Mouse (Mus musculus) kidney, embryonic 16.5 days (tissue): ENCODE measurements around the gene Kirrel3. TPM values are rescaled to one million over a fixed set of nuclear protein-coding genes. Genes with fewer than 3 reads are reported as not detected.

ENCODE experiments used
- ATAC-seq: fragments of 200-750 bp; cut with Nextera tagmentation; 2 replicates; pipeline ENCODE4 v1.8.0; 2017; ENCODE audit warnings: moderate TSS enrichment; ENCODE audit not compliant: low FRiP score, low TSS enrichment
- H3K27ac ChIP-seq: fragments of 300-500 bp; sonication (generic); 2 replicates; pipeline ENCODE4 v1.5.1; 2014; ENCODE audit warnings: low read length
- H3K27me3 ChIP-seq: fragments of 300-500 bp; sonication (generic); 2 replicates; pipeline ENCODE4 v1.6.1; 2014; ENCODE audit warnings: low read length, control low read depth, mixed read lengths; ENCODE audit not compliant: insufficient read depth
- H3K36me3 ChIP-seq: fragments of 300-500 bp; sonication (generic); 2 replicates; pipeline ENCODE4 v1.6.1; 2014; ENCODE audit warnings: low read length, control low read depth, mixed read lengths; ENCODE audit not compliant: insufficient read depth
- H3K4me1 ChIP-seq: fragments of 300-500 bp; sonication (generic); 2 replicates; pipeline ENCODE4 v1.6.1; 2014; ENCODE audit warnings: low read length, control low read depth, mixed read lengths; ENCODE audit not compliant: insufficient read depth
- H3K4me2 ChIP-seq: fragments of 300-500 bp; sonication (generic); replicated peaks from 2 replicates; pipeline ENCODE4 v1.6.1; 2014; ENCODE audit warnings: low read depth, low read length
- H3K4me3 ChIP-seq: fragments of 300-500 bp; sonication (generic); 2 replicates; pipeline ENCODE4 v1.5.1; 2014; ENCODE audit warnings: mild to moderate bottlenecking, low read length
- H3K9ac ChIP-seq: fragments of 300-500 bp; sonication (generic); replicated peaks from 2 replicates; pipeline ENCODE4 v1.6.1; 2014; ENCODE audit warnings: low read length
- H3K9me3 ChIP-seq: fragments of 300-500 bp; sonication (generic); 2 replicates; pipeline ENCODE4 v1.6.1; 2016; ENCODE audit warnings: low read length, control low read depth
- WGBS: fragments of 180-500 bp; shearing (Covaris S2); extraction: QIAGEN DNeasy Blood & Tissue Kit; methylation state at CpG from one replicate; pipeline ENCODE4 v1.1.7; 2014; 5-methylcytosine and 5-hydroxymethylcytosine counted together
- polyA plus RNA-seq: library from polyadenylated mRNA; unstranded; fragments of >200 nt; fragmentation: Nextera tagmentation; extraction: Ambion mirVana; gene quantifications from 2 replicates; pipeline ENCODE4 v1.2.1, GENCODE M21; 2015

The Kirrel3 gene
- polyA plus RNA-seq, 1 experiment from 2014 or later = 2.6 TPM

DNA sequence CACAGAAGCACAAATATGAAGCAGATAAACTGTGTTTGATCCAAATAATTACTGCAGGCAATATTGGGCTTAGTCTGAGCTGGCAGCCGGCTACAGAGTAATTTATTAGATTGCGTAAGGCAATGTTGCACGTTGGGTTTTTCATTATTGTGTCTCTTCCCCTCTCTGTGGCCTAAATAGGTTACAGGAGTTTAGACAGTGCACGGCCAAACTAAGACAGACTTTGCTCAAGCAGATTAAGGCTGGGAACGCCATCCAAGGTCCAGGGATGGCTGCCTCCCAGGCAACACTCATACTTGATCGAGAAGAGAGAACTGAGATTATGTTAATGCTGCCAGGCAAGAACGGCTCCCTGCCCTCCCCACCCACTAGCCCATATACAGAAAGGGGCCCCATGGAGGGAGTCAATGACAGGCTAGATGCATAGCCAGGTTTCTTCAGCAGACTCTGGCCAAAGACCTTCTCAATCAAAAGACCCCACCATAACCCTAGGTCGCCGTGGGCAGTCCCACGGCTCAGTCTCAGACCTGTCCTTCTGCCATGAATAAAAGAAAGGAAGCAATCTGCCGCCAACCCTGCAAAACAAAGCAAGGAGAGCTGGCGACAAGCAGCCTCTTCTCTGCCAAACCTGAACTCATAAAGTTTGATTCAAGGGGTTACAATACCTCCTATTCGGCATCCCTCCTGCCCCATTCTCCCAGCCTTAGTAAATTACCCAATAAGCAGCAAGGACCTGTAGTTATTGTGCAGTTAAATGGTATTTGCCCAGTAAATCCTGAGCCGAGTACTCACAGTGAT is 437.6 kb downstream of the Kirrel3 start:
- H3K4me1 ChIP-seq = no peaks in the 10 kb centered on the region
- H3K4me2 ChIP-seq = no peak overlapping the region
- WGBS = 65% methylated on average over 14 of the region's 14 CpGs
- ATAC-seq = no peak
- no peak overlapping the region for H3K9ac ChIP-seq
- H3K4me3 ChIP-seq = no peak overlapping the region
- H3K27me3 ChIP-seq = no peaks in the 10 kb centered on the region
- no peak overlapping the region for H3K27ac ChIP-seq
- no peaks in the 10 kb centered on the region for H3K9me3 ChIP-seq
- no peaks in the 10 kb centered on the region for H3K36me3 ChIP-seq

DNA sequence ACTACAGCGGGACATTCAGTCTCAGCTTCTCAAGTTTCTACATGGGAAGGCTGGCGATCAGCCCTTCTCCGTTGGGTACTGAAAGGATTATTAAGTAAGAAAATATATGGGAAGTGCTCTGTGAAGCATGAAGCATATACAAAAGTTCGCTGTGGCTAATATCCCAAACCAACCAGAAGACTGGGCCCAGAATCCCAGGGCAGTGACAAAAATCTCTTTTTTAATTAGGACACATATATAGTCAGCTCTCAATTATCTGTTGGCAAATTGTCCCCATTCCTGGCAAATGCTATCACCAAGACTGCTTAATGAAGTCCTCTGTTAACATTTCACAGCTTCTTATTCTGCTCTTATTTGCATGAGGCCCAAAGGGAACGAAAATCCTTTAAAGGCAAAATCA is 439.9 kb downstream of the Kirrel3 start:
- Histone ChIP-seq H3K4me1 (no peaks in the 10 kb centered on the region), H3K9ac (no peak overlapping the region), H3K4me3 (no peak overlapping the region), H3K9me3 (no peaks in the 10 kb centered on the region), H3K36me3 (no peaks in the 10 kb centered on the region), H3K4me2 (no peak overlapping the region), H3K27me3 (no peaks in the 10 kb centered on the region), H3K27ac (no peak overlapping the region)
- WGBS = 60% methylated on average over 5 of the region's 5 CpGs
- ATAC-seq = no peak

DNA sequence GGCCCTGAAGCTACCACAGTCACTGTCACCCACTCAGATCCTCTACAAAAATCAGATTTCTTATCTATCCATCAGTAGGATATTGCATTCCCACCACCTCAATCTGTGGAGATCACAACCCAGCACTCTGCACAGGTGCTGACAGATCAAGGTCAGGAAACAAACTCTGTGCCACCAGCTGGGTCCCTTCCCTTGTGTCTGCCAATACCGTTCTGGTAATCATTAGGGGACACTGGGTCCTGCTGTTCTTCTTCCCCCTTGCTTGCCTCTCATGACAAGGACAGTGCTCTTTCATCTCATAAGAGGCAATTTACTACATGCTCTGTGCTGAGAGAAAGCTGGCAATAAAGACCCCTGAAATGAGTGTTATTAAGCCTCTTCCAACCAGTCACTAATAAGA is 444.7 kb downstream of the Kirrel3 start:
- H3K4me2 ChIP-seq = no peak overlapping the region
- H3K9me3 ChIP-seq = no peaks in the 10 kb centered on the region
- no peak overlapping the region for H3K4me3 ChIP-seq
- no peaks in the 10 kb centered on the region for H3K36me3 ChIP-seq
- no peak for ATAC-seq
- no peaks in the 10 kb centered on the region for H3K27me3 ChIP-seq
- no peaks in the 10 kb centered on the region for H3K4me1 ChIP-seq
- WGBS = 42% methylated on average over 1 of the region's 1 CpGs
- H3K9ac ChIP-seq = no peak overlapping the region
- no peak overlapping the region for H3K27ac ChIP-seq

DNA sequence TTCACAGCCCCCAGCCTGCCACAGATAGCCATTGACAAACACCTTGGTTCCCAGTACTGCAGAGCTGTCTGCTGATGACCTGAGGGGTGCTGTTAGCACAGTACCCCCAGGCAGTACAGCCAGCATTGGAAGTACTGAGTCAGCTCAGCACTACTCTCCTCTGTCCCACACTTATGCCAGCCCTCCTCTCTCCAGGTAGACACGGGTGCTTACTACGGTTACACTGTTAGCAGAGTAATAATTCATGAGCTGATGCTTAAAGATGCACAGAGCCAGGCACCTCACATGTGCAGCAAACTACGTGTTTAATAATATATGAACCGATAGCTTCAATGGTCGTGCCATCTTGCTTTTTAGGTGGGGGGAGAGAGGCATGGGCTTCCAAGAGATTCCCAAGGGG is 452.4 kb downstream of the Kirrel3 start:
- H3K4me1 ChIP-seq = no peaks in the 10 kb centered on the region
- H3K27ac ChIP-seq = no peak overlapping the region
- no peaks in the 10 kb centered on the region for H3K27me3 ChIP-seq
- no peak overlapping the region for H3K4me3 ChIP-seq
- H3K4me2 ChIP-seq = no peak overlapping the region
- H3K9ac ChIP-seq = no peak overlapping the region
- 85% methylated on average over 5 of the region's 5 CpGs for WGBS
- no peak for ATAC-seq
- no peaks in the 10 kb centered on the region for H3K9me3 ChIP-seq
- no peaks in the 10 kb centered on the region for H3K36me3 ChIP-seq

DNA sequence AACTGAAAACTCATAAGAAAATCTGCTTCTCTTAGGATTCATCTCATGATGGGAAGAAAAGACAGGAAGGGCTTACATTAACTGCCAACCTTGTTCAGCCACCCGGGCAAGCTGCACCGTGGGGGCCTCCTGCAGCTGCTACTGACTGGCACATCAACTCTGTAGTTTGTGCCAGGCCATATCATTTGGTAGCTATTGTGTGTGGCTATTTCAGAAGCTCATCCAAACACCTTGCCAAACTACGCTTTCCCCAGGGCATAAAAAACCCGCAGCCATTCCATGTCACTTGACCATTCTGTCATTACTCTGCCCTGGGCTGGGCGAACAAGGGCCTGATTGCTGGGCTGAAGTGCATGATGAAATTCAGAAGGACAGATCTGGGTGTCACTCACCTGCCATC is 453.9 kb downstream of the Kirrel3 start:
- Histone ChIP-seq H3K4me3 (no peak overlapping the region), H3K4me2 (no peak overlapping the region), H3K9ac (no peak overlapping the region), H3K9me3 (no peaks in the 10 kb centered on the region), H3K27me3 (no peaks in the 10 kb centered on the region), H3K27ac (no peak overlapping the region), H3K36me3 (no peaks in the 10 kb centered on the region), H3K4me1 (no peaks in the 10 kb centered on the region)
- 91% methylated on average over 5 of the region's 5 CpGs for WGBS
- ATAC-seq = no peak

DNA sequence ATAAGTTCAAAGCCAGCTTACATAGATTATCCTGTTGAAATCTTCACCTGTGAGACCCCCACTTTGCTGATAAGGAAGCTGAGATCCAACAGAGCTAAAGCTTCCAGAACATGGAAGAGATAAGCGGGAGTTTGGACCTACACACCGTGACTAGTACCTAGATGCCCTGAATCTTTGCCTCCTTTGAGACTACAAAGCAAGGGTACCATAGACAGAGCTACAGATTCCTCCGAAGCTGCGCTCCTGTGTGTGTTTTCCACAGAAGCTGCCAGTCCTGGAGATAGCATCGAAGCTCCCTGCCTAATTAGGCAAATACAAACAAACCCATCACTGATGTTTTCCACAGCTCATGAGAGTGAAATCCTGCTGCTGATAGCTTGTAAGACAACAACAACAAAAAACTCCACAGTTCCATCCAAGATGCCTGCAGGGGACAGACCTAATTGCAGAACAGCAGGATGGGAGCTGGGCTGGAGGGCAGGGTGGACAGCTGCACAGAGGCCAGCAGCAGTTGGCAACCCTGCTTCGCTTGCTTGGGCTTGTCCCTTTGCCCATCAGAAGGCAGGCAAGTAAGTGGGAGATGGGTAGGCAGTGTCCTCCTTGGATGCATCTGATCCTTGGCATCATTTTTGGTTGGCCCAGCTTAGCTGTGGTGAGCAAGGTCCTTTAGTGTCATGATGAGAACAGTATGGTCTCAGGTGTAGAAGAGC is 456.6 kb downstream of the Kirrel3 start:
- no peaks in the 10 kb centered on the region for H3K4me1 ChIP-seq
- H3K36me3 ChIP-seq = no peaks in the 10 kb centered on the region
- H3K4me3 ChIP-seq = no peak overlapping the region
- ATAC-seq = no peak
- H3K27ac ChIP-seq = no peak overlapping the region
- 87% methylated on average over 6 of the region's 6 CpGs for WGBS
- H3K9me3 ChIP-seq = no peaks in the 10 kb centered on the region
- H3K27me3 ChIP-seq = no peaks in the 10 kb centered on the region
- no peak overlapping the region for H3K4me2 ChIP-seq
- H3K9ac ChIP-seq = no peak overlapping the region

DNA sequence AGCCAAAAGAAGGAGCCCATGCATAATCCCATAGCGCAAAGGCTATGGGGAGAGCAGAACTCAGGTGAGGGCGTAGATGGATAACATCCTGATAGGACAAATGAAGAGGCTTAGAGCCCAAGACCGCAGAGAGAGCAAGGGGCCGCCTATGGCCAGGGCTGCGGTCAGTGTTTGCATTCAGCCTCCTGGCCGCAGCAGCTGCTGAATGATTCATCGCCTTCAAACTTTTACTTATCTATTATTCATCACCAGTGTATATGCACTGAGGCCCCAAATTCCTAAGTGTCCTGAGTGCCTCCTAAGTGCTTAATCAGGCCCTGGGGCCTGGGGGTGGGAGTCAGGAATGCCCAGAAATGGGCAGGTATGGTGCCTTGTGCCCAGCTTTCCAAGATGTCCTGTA is 457.3 kb downstream of the Kirrel3 start:
- H3K9me3 ChIP-seq = no peaks in the 10 kb centered on the region
- H3K4me1 ChIP-seq = no peaks in the 10 kb centered on the region
- WGBS = 82% methylated on average over 7 of the region's 7 CpGs
- H3K4me2 ChIP-seq = no peak overlapping the region
- no peak overlapping the region for H3K27ac ChIP-seq
- no peak overlapping the region for H3K4me3 ChIP-seq
- H3K36me3 ChIP-seq = no peaks in the 10 kb centered on the region
- H3K27me3 ChIP-seq = no peaks in the 10 kb centered on the region
- no peak for ATAC-seq
- H3K9ac ChIP-seq = no peak overlapping the region

DNA sequence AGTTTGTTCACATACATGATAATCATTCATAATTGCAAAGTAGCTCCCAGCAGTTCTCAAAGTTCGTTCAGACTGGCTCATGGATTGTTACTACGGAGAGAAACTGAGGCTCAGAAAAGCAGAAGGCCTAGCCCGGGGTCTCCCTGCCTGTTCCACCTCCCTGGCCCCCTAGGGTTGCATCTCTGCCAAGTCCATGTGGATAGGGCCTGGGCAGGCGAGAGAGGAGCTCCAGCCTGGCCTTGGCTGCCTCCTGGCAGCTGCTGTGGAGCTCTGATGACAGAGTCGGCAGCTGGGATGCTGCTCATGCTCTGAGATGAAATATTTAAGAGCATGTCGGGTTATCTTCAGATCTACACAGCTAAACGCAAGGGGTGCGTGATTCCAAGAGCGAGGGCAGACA is 459.6 kb downstream of the Kirrel3 start:
- WGBS = 69% methylated on average over 9 of the region's 9 CpGs
- no peaks in the 10 kb centered on the region for H3K27me3 ChIP-seq
- no peak overlapping the region for H3K9ac ChIP-seq
- H3K4me3 ChIP-seq = no peak overlapping the region
- no peaks in the 10 kb centered on the region for H3K36me3 ChIP-seq
- no peak overlapping the region for H3K4me2 ChIP-seq
- no peak for ATAC-seq
- H3K4me1 ChIP-seq = no peaks in the 10 kb centered on the region
- H3K27ac ChIP-seq = no peak overlapping the region
- no peaks in the 10 kb centered on the region for H3K9me3 ChIP-seq

DNA sequence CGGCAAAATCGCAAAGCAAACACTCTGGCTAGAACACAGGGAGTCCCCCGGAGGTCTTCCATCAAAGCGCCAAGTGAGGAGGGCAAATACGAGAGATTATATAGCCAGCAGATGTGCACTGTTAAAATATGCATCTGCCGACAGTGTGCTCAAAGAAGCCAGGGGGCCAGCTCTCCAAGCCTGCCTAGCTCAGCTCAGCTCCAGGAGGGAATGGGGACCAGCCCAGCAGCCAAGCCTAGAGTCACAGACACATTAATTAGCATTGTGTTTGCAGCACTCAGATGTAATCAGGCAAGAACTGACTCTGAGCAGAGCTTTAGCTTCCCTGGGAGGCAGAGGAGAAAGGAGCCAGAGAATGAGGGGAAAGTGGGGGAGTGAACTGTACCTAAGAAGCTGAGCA is 461.6 kb downstream of the Kirrel3 start:
- Histone ChIP-seq H3K9ac (no peak overlapping the region), H3K4me2 (no peak overlapping the region), H3K4me3 (no peak overlapping the region), H3K36me3 (no peaks in the 10 kb centered on the region), H3K27me3 (no peaks in the 10 kb centered on the region), H3K27ac (no peak overlapping the region), H3K9me3 (no peaks in the 10 kb centered on the region), H3K4me1 (no peaks in the 10 kb centered on the region)
- 36% methylated on average over 6 of the region's 6 CpGs for WGBS
- ATAC-seq = no peak

DNA sequence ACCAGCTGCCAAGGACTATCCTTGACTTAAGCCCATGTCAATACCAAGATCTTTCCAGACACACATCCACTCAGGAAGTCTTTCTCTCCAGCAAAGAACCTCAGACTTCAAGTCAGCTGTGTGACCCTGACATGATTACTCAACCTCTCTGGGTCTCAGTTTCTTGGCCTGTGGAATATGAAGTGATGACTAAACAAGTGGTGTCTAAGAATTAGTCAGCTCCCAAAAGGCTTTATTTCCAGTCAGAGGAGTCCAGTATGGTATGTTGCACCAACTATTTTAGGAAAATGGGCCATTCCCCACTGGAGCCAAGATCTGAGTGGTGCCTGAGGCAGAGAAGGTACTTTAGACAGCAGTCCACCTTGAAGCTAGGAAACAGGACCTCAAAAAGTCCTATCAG is 462.0 kb downstream of the Kirrel3 start:
- Histone ChIP-seq H3K9ac (no peak overlapping the region), H3K27me3 (no peaks in the 10 kb centered on the region)
- no peak for ATAC-seq

More for the DNA sequence above, 462.0 kb downstream of the Kirrel3 start:
- H3K9me3 ChIP-seq = no peaks in the 10 kb centered on the region
- no peaks in the 10 kb centered on the region for H3K4me1 ChIP-seq
- H3K4me3 ChIP-seq = no peak overlapping the region
- H3K36me3 ChIP-seq = no peaks in the 10 kb centered on the region
- no peak overlapping the region for H3K27ac ChIP-seq
- no peak overlapping the region for H3K4me2 ChIP-seq
